Mouse (Mus musculus): ENCODE data around the gene Atxn7l3.
A peak's percentile ranks its signal among the peaks of the same experiment; 100 is the strongest.
"Not testable (repeated sequence)": the region's sequence is repeated elsewhere in the genome, so short reads cannot be mapped to it uniquely, and the experiment has no call there.

Atxn7l3 gene

DNA sequence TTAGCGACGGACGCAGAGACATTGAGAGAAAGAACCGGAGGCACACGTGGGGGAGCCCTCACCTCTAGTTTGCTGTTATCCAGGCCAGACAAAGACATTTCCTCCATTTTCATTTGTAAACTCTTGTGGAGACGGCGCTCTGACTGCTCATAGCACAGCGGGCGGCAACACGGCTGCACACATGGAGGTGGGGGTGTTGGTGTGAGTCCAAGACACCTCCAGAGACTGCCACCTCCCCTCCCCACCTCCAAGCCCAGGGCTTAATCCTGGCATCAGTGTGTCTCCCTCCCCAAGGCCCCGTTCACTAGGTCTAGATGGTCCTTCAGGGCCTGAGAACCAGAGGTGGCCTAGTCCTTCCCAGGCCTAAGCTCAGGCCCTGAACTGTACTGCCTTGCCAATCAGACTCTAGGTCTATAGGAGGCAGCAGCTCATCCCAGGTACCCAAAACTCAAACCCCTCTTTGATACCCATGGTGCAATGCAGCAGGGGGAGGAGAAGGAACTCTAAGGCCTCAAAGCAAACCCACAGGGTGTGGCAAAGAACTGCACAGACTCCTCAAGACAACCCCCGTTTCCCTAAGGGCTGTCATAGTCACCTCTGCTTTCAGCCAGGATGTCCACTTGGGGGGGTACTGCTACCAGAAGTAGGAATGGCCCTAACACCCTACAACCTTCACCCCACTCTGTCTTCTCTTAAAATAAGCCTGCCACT lies 1.4 kb downstream of the Atxn7l3 start:
- no peak for DNase-seq (ENCODE audit: low spot score)

DNA sequence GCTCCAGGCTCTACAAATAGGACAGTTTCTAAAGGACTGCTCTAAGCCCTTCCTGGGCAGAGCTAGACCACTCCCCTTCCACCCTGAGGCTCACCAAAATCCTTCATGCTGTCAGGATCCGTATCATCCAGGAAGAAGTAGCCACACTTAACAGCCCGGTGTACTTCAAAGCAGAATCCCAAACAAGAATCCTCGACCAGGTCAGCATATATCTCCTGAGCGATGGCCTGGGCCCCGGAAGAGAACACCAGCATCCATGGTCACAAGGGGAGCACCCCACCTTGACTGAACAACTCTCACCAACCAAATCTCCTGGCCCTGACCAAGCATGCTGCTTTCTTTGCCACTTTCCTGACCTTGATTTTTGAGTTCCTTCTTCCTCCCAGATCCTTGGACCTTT lies 2.0 kb downstream of the Atxn7l3 start:
- DNase-seq (ENCODE audit: low spot score) = no peak

GRCm38 (mm10) chr11:102293971-102294370 lies 2.5 kb downstream of the Atxn7l3 start:
- no peak for DNase-seq (ENCODE audit: low spot score)

GRCm38 (mm10) chr11:102291051-102291535 lies 5.3 kb downstream of the Atxn7l3 start:
- no peak for DNase-seq (ENCODE audit: low spot score)

- DNase-seq (ENCODE audit: low spot score) = no peak
These were observed 6.3 kb downstream of the Atxn7l3 start for GRCm38 (mm10) chr11:102290141-102290540.

DNA sequence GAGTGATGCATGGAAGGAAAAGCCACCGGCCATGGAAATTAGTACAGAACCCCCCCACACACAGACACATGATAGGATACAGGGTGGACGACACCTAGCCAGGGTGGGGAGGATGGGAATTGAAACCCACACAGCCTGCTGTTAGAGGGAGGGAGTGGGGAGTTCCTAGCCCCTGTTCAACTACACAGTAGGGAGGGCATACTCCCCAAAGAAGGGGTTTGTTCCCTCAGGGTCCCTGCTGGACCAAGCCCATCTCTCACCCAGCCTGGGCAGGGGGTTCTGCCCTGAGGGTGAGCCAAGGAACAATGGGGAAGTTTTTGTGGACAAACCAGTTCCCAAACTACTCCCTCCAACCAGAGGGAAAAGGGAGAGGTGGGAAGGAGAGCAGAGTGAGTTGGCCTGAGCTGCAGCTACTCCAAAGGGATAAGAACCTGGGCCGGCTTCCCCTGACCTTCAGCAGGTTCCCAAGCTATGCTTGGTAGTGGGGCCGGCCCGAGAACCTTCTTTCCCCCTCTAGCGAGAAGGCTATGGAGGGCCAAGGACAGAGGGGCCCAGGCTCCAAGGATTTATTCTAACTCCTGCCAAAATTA lies 6.8 kb downstream of the Atxn7l3 start:
- DNase-seq (ENCODE audit: low spot score) = no peak

DNA sequence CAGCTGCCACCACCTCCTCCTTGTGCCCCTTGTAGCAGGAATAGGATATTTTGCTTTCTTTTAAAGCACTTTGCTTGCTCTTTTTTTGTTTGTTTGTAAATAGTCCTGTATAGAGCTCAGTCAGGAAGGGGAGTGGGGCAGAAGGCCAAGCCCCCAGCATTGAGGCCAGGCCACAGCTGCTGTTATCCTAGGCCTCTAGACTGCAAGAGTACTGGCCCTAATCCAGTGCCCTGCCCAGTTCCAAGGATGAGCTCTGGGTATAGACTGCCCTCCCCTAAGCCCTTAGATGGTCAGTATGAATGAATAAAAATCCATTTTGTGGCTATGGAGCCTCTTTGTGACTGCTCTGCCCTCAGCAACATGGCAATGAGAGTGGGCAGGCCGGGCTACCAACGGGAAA lies 7.5 kb downstream of the Atxn7l3 start:
- no peak for DNase-seq (ENCODE audit: low spot score)

DNA sequence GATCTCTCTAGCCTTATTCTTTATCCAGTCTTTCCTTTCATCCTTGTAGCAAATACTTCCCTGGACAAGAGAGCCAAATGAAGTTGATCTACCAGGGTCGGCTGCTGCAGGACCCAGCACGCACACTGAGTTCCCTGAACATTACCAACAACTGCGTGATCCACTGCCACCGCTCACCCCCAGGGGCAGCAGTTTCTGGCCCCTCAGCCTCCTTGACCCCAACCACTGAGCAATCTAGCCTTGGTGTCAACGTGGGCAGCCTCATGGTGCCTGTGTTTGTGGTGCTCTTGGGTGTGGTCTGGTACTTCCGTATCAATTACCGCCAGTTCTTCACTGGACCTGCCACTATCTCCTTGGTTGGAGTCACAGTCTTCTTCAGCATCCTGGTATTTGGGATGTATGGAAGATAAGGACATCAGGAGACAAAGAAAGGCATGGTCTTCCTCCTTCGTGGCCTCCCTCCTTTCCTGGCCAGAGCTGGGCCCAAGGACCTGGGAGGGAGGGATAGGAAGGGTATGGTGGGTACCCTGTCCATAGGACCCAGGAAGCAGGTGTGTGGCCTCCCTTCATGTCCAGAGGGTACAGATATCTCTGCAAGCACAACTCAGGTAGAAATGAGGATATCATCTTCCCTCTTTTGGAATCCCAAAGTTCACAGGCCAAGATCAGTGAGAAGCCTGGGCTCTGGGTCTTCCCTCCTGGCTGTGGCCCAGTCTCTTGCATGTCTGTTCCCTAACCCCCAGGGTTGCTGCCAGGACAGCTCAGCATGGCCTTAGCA lies 8.2 kb downstream of the Atxn7l3 start:
- no peak for DNase-seq (ENCODE audit: low spot score)

DNA sequence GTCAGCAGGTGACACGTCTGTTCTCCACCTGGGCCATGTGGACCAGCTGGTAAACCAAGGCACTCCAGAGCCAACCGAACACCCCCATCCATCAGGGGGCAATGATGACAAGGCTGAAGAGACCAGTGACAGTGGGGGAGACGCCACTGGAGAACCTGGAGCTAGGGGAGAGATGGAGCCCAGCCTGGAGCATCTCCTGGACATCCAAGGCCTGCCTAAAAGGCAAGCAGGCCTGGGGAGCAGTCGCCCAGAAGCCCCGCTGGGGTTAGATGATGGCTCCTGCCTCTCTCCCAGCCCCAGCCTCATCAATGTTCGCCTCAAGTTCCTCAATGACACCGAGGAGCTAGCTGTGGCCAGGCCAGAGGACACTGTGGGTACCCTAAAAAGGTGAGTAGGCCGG lies 8.9 kb downstream of the Atxn7l3 start:
- no peak for DNase-seq (ENCODE audit: low spot score)

DNA sequence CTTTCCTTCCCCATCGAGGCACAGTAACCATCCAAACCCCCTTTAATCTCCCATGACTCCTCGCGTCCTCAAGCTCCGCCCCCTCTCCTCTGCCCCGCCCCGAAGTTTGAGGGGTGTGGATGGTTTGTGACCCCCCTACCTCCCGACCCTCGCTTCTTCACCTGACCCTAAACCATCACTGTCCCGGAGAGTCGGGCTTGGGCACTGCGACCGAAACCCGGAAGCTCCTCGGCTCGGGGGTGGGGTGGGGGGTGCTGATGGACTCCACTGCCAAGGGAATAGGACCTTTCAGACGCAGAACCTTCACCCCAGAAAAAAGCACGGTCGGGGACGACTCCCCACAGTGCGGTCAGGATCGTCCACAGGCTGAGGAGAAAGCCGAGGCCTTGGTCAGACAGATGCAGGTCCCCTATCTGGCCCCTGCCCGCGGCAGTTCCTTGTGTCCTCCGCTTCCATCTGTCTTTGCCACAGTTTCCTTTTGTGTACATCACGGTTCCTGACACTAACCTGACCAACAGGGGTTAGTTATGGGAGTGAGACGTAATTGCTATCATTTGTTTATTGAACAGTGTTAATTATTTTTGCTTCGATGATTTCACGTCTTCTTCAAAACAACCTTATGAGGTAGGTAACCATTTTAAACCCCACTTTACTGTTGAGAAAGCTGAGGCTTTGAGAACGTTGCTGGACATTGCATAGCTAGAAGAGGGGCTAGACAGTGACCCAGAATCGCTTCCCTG lies 11.2 kb downstream of the Atxn7l3 start:
- no peak for DNase-seq (ENCODE audit: low spot score)

- DNase-seq (ENCODE audit: low spot score) = peak; percentile 100
These were observed 11.8 kb downstream of the Atxn7l3 start, which contains the start of gene Tmub2 for GRCm38 (mm10) chr11:102284501-102285094. Gene Tmub2, plus strand, starts transcription at chr11:102284931.

GRCm38 (mm10) chr11:102283922-102284321 lies 12.5 kb downstream of the Atxn7l3 start:
- DNase-seq (ENCODE audit: low spot score) = no peak

- DNase-seq (ENCODE audit: low spot score) = not testable (repeated sequence)
These were observed 16.2 kb downstream of the Atxn7l3 start for GRCm38 (mm10) chr11:102280267-102280666.

- DNase-seq (ENCODE audit: low spot score) = no peak
These were observed 16.8 kb downstream of the Atxn7l3 start for GRCm38 (mm10) chr11:102279595-102279994.

DNA sequence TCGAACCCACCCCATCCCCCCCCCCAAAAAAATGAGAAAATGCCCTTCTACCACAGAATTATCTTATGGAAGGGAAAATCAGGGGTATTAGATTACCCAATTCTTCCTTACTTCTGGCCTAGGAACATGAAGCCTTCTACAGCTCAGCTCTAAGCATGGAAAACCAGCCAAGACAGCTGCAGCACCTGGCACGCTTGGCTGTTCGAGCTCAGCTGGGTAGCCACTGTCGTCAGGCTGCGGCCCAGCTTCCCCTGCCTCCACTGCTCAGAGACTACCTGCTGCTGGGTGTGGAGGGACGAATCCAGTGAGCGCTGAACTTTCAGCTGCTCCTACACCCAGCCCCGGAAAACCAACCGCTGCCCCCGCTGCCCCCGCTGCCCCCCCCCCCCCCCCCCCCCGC lies 18.7 kb downstream of the Atxn7l3 start:
- DNase-seq (ENCODE audit: low spot score) = no peak

DNA sequence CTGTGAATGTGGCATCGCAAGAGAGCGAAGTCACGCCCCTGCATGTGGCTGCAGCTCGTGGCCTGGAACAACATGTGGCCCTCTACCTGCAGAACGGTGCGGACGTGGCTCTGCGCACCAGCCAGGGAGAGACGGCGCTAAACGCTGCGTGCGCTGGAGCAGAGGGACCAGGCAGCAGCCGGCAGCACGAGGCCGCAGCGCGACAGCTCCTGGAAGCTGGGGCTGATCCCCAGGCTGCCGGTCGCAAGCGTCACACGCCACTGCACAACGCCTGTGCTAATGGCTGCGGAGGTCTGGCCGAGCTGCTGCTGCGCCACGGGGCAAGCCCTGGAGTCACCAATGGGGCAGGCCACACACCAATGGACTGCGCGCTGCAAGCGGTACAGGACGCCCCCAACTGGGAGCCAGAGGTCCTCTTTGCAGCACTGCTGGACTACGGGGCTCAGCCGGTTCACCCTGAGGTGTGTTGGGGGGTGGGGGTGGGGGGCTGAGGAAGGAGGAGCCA lies 20.0 kb downstream of the Atxn7l3 start:
- DNase-seq (ENCODE audit: low spot score) = peak; percentile 71

DNA sequence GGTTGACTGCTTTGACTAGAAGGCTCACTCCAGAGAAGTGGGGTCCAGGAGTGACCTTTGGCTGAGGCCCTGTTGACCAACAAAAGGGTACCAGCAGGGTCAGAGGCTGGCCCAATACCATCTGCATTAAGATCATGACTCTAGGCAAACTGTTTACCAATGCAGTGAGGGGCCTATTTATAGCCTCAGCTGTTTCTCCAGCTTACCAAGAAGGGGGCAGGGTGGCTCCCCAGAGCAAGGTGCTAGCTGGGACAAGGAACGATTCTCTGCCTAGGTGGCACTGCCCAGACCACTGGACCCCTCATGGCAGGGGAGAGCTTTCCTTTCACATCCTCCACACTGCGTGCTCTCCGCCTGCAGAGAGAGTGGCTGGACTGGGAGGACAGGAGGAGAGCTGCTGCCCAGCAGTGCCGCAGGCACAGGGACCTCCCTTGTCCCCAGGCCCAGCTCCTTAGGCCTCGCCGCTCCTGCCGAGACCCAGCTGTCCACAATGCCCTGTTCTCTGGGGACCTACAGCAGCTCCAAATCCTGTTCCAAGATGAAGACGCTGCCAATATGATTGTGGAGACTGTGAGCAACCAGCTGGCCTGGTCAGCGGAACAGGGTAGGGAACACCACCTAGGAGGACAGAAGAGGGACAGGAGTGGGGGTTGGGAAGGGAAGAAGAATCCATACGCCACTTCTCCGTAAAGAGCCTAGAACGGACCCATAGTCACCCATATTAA lies 27.7 kb downstream of the Atxn7l3 start, which contains the start of gene Asb16:
Gene Asb16 (plus strand): TSS at position 224 of the 725 bp plus-strand sequence.
- no peak for DNase-seq (ENCODE audit: low spot score)

DNA sequence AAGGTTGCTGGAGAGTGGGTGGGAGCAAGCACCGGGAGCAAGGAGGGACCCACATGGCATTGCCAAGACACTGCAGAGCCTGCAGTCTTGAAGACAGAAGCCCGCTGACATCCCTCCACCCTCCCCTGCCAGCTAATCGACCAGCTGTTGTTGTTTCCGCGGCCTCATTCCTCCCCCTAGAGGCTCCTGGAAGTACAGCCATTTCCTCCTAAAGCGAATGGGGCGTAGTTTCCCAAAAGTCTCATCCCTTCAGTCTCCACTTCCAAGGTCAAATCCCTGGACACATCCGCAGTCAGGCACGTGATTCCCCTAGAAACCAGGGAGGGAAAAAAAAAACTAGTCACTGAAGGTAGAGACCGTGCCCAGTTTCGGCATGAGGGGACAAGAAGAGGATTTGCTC lies 29.0 kb downstream of the Atxn7l3 start:
- DNase-seq (ENCODE audit: low spot score) = peak; percentile 89

- DNase-seq (ENCODE audit: low spot score) = no peak
These were observed 29.6 kb downstream of the Atxn7l3 start for GRCm38 (mm10) chr11:102266631-102267355.

DNA sequence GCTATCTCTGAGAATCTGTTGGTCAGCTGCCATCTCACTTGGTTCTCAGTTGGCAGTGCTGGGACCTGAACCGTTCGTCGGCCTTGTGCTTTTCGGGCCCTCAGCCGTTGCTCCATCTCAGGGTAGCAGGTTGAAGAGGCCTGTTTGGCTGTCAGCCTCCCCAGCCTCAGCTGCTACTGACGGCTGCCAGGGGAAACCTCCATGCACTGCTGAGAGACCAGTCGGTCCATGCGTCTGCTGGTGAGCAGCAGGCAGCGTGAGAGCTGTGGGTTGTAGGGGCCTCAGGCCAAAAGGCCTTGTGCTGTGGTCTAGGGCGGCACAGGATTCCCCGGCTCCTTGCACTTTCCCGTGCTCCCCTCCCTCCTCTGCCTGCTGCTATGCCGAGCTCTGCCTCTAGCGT lies 30.6 kb downstream of the Atxn7l3 start:
- DNase-seq (ENCODE audit: low spot score) = no peak
